21 mouse cellular contexts compared by ENCODE assay signal in the genomic region with DNA sequence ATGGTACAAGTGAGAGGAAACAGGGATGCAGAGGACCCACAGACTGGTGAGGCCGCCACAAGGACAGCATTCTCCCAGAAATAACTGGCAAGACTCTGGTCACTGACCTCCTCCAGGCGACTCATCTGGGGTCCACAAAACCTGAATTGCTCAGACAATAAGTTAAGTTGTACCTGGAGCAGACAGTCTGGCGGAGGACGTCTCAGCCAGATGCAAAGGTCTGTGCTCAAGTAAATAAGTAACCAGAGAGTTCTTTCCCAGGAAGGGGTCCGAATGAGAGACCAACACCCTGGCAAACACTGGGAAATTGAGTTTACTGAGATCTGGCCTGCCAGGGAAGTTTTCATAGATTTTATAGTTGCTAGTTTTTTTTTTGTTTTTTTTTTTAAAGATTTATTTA. TPM values are rescaled to one million over a fixed set of nuclear protein-coding genes. Genes with fewer than 3 reads are reported as not detected.
DNase-seq lines count a peak whose midpoint lies in the region; ATAC-seq lines count a peak whose summit lies in the region.
"Had no signal": no experiment of that assay in that cellular context is flagged by ENCODE, and none has a peak within 500 bp of the region (broad histone marks: within the 10 kb centered on the region; RNA-seq: fewer than 3 reads in every experiment).

No protein-coding gene starts in this region.

- no peak for ATAC-seq in liver, embryonic 16.5 days (ENCODE audit: low read depth)
- no peak for ATAC-seq in liver, embryonic 12.5 days
- peak; percentile 65 for ATAC-seq in kidney, embryonic 16.5 days (ENCODE audit: low FRiP score, low TSS enrichment)
- no peak for ATAC-seq in megakaryocyte-erythroid progenitor cell, adult 5-6 weeks (replicated peaks; ENCODE audit: low FRiP score, low TSS enrichment, poor library complexity, severe bottlenecking)
- ATAC-seq: forebrain, postnatal 0 days had no signal

- DNase-seq in kidney, adult 18-20 months: peak; percentile 20
- DNase-seq in ovary, adult 18-20 months (ENCODE audit: low spot score): no peak
- no peak for DNase-seq in thymus, postnatal 36 days
- DNase-seq: adrenal gland, postnatal 10 days; B cell, adult 2 months; cerebellum, adult 18-20 months; cerebellum, postnatal 14 days; forebrain, postnatal 0 days; gastrocnemius, postnatal 14 days; heart, adult 18-20 months; thymus, postnatal 25 days had no signal

- H3K9me3 ChIP-seq in liver, embryonic 16.5 days (replicated peaks; ENCODE audit: control insufficient read depth, low read length): no peaks in the 10 kb centered on the region
- H3K9me3 ChIP-seq in liver, embryonic 12.5 days (replicated peaks): no peaks in the 10 kb centered on the region
- no peaks in the 10 kb centered on the region for H3K9me3 ChIP-seq in kidney, embryonic 16.5 days (ENCODE audit: low read length)
- H3K9me3 ChIP-seq: forebrain, embryonic 10.5 days; hindbrain, embryonic 12.5 days; limb, embryonic 10.5 days had no signal

- no peak overlapping the region for H3K4me3 ChIP-seq in liver, embryonic 16.5 days (ENCODE audit: low read depth, low read length)
- H3K4me3 ChIP-seq in liver, embryonic 12.5 days: no peak overlapping the region
- no peak overlapping the region for H3K4me3 ChIP-seq in kidney, embryonic 16.5 days (ENCODE audit: low read length)
- H3K4me3 ChIP-seq: forebrain, embryonic 10.5 days; hindbrain, embryonic 12.5 days; limb, embryonic 10.5 days had no signal

- no peak overlapping the region; the same call in 1 of the 2 replicates for H3K9ac ChIP-seq in liver, embryonic 16.5 days (ENCODE audit: low read depth, low read length)
- no peak overlapping the region for H3K9ac ChIP-seq in liver, embryonic 12.5 days
- no peak overlapping the region for H3K9ac ChIP-seq in kidney, embryonic 16.5 days (replicated peaks; ENCODE audit: low read length)
- H3K9ac ChIP-seq: forebrain, postnatal 0 days; hindbrain, embryonic 12.5 days; liver, embryonic 14.5 days had no signal

- no peaks in the 10 kb centered on the region; the same call in 1 of the 2 replicates for H3K4me1 ChIP-seq in liver, embryonic 16.5 days (ENCODE audit: control insufficient read depth, low read depth, low read length)
- no peaks in the 10 kb centered on the region for H3K4me1 ChIP-seq in liver, embryonic 12.5 days
- no peaks in the 10 kb centered on the region for H3K4me1 ChIP-seq in kidney, embryonic 16.5 days (ENCODE audit: insufficient read depth, low read length)
- H3K4me1 ChIP-seq: forebrain, embryonic 10.5 days; hindbrain, embryonic 12.5 days; limb, embryonic 10.5 days had no signal

- no peaks in the 10 kb centered on the region for H3K27me3 ChIP-seq in liver, embryonic 16.5 days (ENCODE audit: control insufficient read depth, insufficient read depth, low read depth, low read length)
- no peaks in the 10 kb centered on the region for H3K27me3 ChIP-seq in liver, embryonic 12.5 days (replicated peaks)
- H3K27me3 ChIP-seq in kidney, embryonic 16.5 days (ENCODE audit: insufficient read depth, low read length): no peaks in the 10 kb centered on the region
- H3K27me3 ChIP-seq: hindbrain, embryonic 12.5 days had no signal

- H3K27ac ChIP-seq in liver, embryonic 16.5 days (ENCODE audit: low read length): no peak overlapping the region
- no peak overlapping the region for H3K27ac ChIP-seq in liver, embryonic 12.5 days
- peak overlapping the region; percentile 74 for H3K27ac ChIP-seq in kidney, embryonic 16.5 days (ENCODE audit: low read length)
- H3K27ac ChIP-seq: forebrain, embryonic 10.5 days; hindbrain, embryonic 12.5 days; limb, embryonic 10.5 days; liver, embryonic 14.5 days had no signal

- WGBS in liver, embryonic 16.5 days (ENCODE audit: insufficient replicate concordance): 51% methylated on average over 5 of the region's 5 CpGs
- WGBS in liver, embryonic 12.5 days (ENCODE audit: insufficient replicate concordance): 55% methylated on average over 5 of the region's 5 CpGs
- 58% methylated on average over 5 of the region's 5 CpGs for WGBS in kidney, embryonic 16.5 days

- H3K4me2 ChIP-seq in liver, embryonic 16.5 days (ENCODE audit: low read depth, low read length): peak overlapping the region; percentile 17; the same call in 1 of the 2 replicates
- no peak overlapping the region for H3K4me2 ChIP-seq in liver, embryonic 12.5 days
- no peak overlapping the region for H3K4me2 ChIP-seq in kidney, embryonic 16.5 days (replicated peaks; ENCODE audit: low read depth, low read length)
- H3K4me2 ChIP-seq: hindbrain, embryonic 12.5 days; midbrain, embryonic 11.5 days had no signal

- H3K36me3 ChIP-seq in liver, embryonic 16.5 days (ENCODE audit: control insufficient read depth, insufficient read depth): no peaks in the 10 kb centered on the region
- no peaks in the 10 kb centered on the region for H3K36me3 ChIP-seq in liver, embryonic 12.5 days
- no peaks in the 10 kb centered on the region for H3K36me3 ChIP-seq in kidney, embryonic 16.5 days (ENCODE audit: insufficient read depth, low read length)
- H3K36me3 ChIP-seq: forebrain, embryonic 10.5 days; hindbrain, embryonic 12.5 days; limb, embryonic 10.5 days had no signal

RNA-seq across cellular contexts. Expression of gene Mmp17, which starts 37.4 kb away (rescaled TPM):
- 0.23 and 0.24 TPM in 2 replicates for polyA plus RNA-seq in liver, embryonic 16.5 days (2015; fragmentation: Nextera tagmentation; extraction: Ambion mirVana)
- polyA plus RNA-seq in liver, embryonic 12.5 days (2016; fragmentation: Nextera tagmentation; extraction: Ambion mirVana): 0.38 and 0.39 TPM in 2 replicates
- 3.3 and 4.7 TPM in 2 replicates for polyA plus RNA-seq in kidney, embryonic 16.5 days (2015; fragmentation: Nextera tagmentation; extraction: Ambion mirVana)
- 0.40 TPM in 1 of 2 replicates, not detected in the other for total RNA-seq in megakaryocyte-erythroid progenitor cell, adult 5-6 weeks (2014; fragmentation: Nextera tagmentation)
- total RNA-seq in megakaryocyte-erythroid progenitor cell, adult 5-6 weeks (2017): not detected in 2 replicates

RNA-seq across cellular contexts. Expression of gene Zfp11, which starts 48.5 kb away (rescaled TPM):
- polyA plus RNA-seq in liver, embryonic 16.5 days (2015; fragmentation: Nextera tagmentation; extraction: Ambion mirVana): 0.78 and 0.93 TPM in 2 replicates
- 1.2 TPM in 2 replicates for polyA plus RNA-seq in liver, embryonic 12.5 days (2016; fragmentation: Nextera tagmentation; extraction: Ambion mirVana)
- 6.3 and 6.6 TPM in 2 replicates for polyA plus RNA-seq in kidney, embryonic 16.5 days (2015; fragmentation: Nextera tagmentation; extraction: Ambion mirVana)
- 4.5 and 6.2 TPM in 2 replicates for total RNA-seq in megakaryocyte-erythroid progenitor cell, adult 5-6 weeks (2014; fragmentation: Nextera tagmentation)
- 2.6 and 5.2 TPM in 2 replicates for total RNA-seq in megakaryocyte-erythroid progenitor cell, adult 5-6 weeks (2017)
- total RNA-seq: CH12.LX had no signal
